Mouse (Mus musculus): ENCODE data around the gene Lamtor5. TPM values are rescaled to one million over a fixed set of nuclear protein-coding genes. Genes with fewer than 3 reads are reported as not detected.

Gene Lamtor5
- total RNA-seq (2012; rRNA removed) = 58.9 and 76.9 TPM in 2 replicates

DNA sequence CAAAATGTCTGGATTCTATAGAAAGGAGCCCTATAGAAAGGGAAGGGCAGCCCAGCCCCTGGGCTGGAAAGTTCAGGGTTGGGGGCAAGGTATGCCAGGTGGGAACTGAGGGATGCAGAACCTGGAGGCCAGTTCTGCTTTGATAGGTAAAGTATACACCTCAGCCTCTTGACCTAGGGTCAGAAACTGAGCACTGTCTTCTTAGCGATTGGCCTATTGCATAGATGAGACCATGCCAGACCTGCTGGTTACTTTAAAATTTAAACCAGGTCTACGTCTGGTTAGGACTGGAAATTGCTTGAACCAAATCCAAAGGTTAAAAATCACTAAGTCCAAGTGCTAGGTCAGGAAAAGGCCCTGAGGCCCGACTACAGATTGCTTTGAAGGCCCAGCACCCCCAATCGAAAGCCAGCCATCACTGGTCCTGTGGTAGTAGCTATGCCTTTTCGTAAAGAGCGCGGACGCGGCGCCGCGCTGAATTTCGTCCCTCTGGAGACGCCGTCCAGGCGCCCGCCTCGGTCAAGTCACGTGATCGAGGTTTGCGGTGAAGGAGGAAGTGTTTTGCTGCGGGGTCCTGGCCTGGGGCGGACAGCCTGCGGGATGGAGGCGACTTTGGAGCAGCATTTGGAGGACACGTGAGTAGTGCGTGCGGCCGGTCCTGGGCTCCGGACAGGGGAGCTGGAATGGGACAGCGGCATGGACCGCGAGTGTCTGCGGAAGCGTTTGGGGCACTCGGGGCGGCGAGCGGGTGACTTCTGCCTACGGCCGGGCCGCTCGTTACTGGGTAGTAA is at the start of gene Lamtor5:
Lamtor5 (plus strand) TSS at position 380 of the 791 bp plus-strand sequence.
- in situ Hi-C loops (cut with MboI; ENCODE audit: low sequenced_read_pairs in 2 of 2, unreplicated experiment in 2 of 2) = no loop called here
- Histone ChIP-seq H3K4me3 (ENCODE audit: insufficient read depth in 1 of 2, low read depth in 1 of 2, low read length in 2 of 2, poor library complexity in 1 of 2, severe bottlenecking in 1 of 2) (peak within 1 kb of the TSS; percentile 78 to 98), H3K9ac (ENCODE audit: insufficient read depth, low read depth, low read length, poor library complexity, severe bottlenecking) (peak within 1 kb of the TSS; percentile 89), H3K36me3 (ENCODE audit: control insufficient read depth, insufficient read depth, low read length, poor library complexity, severe bottlenecking) (0 out of 2 replicates have a peak, but pooled peaks cover 3% of the 10 kb centered on the region), H3K4me1 (ENCODE audit: control insufficient read depth in 2 of 2, insufficient read depth in 2 of 2, low read length in 2 of 2, poor library complexity in 1 of 2) (no peaks in the 10 kb centered on the region), H3K27ac (ENCODE audit: insufficient read depth, low read depth, low read length, poor library complexity, severe bottlenecking) (no peak within 1 kb of the TSS), H3K9me3 (ENCODE audit: control insufficient read depth, insufficient read depth, low read depth, low read length) (no peaks in the 10 kb centered on the region)
- TF ChIP-seq CHD2 (IDR thresholded peaks at IDR 0.05; ENCODE audit: low read depth, low read length) = no peak
- no peak for TF ChIP-seq ZC3H11A (IDR thresholded peaks at IDR 0.05; ENCODE audit: borderline replicate concordance, low read depth, low read length)
- TF ChIP-seq HCFC1 (IDR thresholded peaks at IDR 0.05; ENCODE audit: borderline replicate concordance, insufficient read depth, low read length) = peak; percentile 70; the same call in 1 of the 2 replicates
- TF ChIP-seq ZNF384 (IDR thresholded peaks at IDR 0.05; ENCODE audit: low read depth, low read length) = no peak
- TF ChIP-seq MAFK (IDR thresholded peaks at IDR 0.05; ENCODE audit: insufficient read depth, low read depth, low read length) = no peak
- DNase-seq (ENCODE audit: low read depth, low spot score) = peak; percentile 81

GRCm38 (mm10) chr3:107229221-107229620 is 49.4 kb upstream of the Lamtor5 start:
- DNase-seq (ENCODE audit: low read depth, low spot score) = no peak
- Histone ChIP-seq H3K36me3 (ENCODE audit: control insufficient read depth, insufficient read depth, low read length, poor library complexity, severe bottlenecking) (no peaks in the 10 kb centered on the region), H3K27ac (ENCODE audit: insufficient read depth, low read depth, low read length, poor library complexity, severe bottlenecking) (no peak overlapping the region), H3K4me1 (ENCODE audit: control insufficient read depth in 2 of 2, insufficient read depth in 2 of 2, low read length in 2 of 2, poor library complexity in 1 of 2) (no peaks in the 10 kb centered on the region), H3K4me3 (ENCODE audit: insufficient read depth in 1 of 2, low read depth in 1 of 2, low read length in 2 of 2, poor library complexity in 1 of 2, severe bottlenecking in 1 of 2) (no peak overlapping the region), H3K9ac (ENCODE audit: insufficient read depth, low read depth, low read length, poor library complexity, severe bottlenecking) (no peak overlapping the region), H3K9me3 (ENCODE audit: control insufficient read depth, insufficient read depth, low read depth, low read length) (no peaks in the 10 kb centered on the region)
- no peak for TF ChIP-seq ZNF384 (IDR thresholded peaks at IDR 0.05; ENCODE audit: low read depth, low read length)
- no peak for TF ChIP-seq MAFK (IDR thresholded peaks at IDR 0.05; ENCODE audit: insufficient read depth, low read depth, low read length)
- TF ChIP-seq CHD2 (IDR thresholded peaks at IDR 0.05; ENCODE audit: low read depth, low read length) = no peak
- no peak for TF ChIP-seq ZC3H11A (IDR thresholded peaks at IDR 0.05; ENCODE audit: borderline replicate concordance, low read depth, low read length)
- no peak for TF ChIP-seq HCFC1 (IDR thresholded peaks at IDR 0.05; ENCODE audit: borderline replicate concordance, insufficient read depth, low read length)
- in situ Hi-C loops (cut with MboI; ENCODE audit: low sequenced_read_pairs in 2 of 2, unreplicated experiment in 2 of 2) = loop anchor here in 1 of 2 experiments (25.0 kb wide), 1 partner anchor 233 kb away; the partner anchor contains the start of gene Kcnc4

DNA sequence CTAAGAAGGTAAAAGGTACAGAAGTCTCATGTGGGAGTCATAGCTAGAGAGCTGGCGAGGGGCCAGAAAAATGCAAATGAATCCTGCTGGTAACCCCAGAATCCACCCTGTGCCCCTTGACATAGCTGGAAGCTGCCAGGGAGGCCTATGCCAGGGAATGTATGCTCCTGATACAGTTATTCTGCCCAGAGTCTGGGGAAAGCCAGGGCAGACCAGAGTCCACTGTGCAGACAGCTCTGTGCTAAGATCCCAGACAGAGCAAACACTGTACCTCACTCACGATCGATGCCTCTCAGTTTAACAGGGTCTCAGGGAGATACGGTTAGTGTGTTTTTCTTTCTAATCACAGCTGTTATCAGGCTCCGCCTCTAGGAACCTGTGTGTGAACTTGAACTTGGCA is 48.8 kb upstream of the Lamtor5 start:
- H3K4me1 ChIP-seq (ENCODE audit: control insufficient read depth in 2 of 2, insufficient read depth in 2 of 2, low read length in 2 of 2, poor library complexity in 1 of 2) = no peaks in the 10 kb centered on the region
- no peak for DNase-seq (ENCODE audit: low read depth, low spot score)
- in situ Hi-C loops (cut with MboI; ENCODE audit: low sequenced_read_pairs in 2 of 2, unreplicated experiment in 2 of 2) = loop anchor here (10.0 to 25.0 kb wide), 3 partner anchors 232 to 345 kb away; partner anchors contain the start of gene Kcnc4 (in 1 of the 2)
- no peak for TF ChIP-seq CHD2 (IDR thresholded peaks at IDR 0.05; ENCODE audit: low read depth, low read length)
- TF ChIP-seq MAFK (IDR thresholded peaks at IDR 0.05; ENCODE audit: insufficient read depth, low read depth, low read length) = no peak
- no peak for TF ChIP-seq HCFC1 (IDR thresholded peaks at IDR 0.05; ENCODE audit: borderline replicate concordance, insufficient read depth, low read length)
- no peak for TF ChIP-seq ZNF384 (IDR thresholded peaks at IDR 0.05; ENCODE audit: low read depth, low read length)
- no peaks in the 10 kb centered on the region for H3K9me3 ChIP-seq (ENCODE audit: control insufficient read depth, insufficient read depth, low read depth, low read length)
- no peak overlapping the region for H3K4me3 ChIP-seq (ENCODE audit: insufficient read depth in 1 of 2, low read depth in 1 of 2, low read length in 2 of 2, poor library complexity in 1 of 2, severe bottlenecking in 1 of 2)
- no peak overlapping the region for H3K27ac ChIP-seq (ENCODE audit: insufficient read depth, low read depth, low read length, poor library complexity, severe bottlenecking)
- no peak overlapping the region for H3K9ac ChIP-seq (ENCODE audit: insufficient read depth, low read depth, low read length, poor library complexity, severe bottlenecking)
- H3K36me3 ChIP-seq (ENCODE audit: control insufficient read depth, insufficient read depth, low read length, poor library complexity, severe bottlenecking) = no peaks in the 10 kb centered on the region

DNA sequence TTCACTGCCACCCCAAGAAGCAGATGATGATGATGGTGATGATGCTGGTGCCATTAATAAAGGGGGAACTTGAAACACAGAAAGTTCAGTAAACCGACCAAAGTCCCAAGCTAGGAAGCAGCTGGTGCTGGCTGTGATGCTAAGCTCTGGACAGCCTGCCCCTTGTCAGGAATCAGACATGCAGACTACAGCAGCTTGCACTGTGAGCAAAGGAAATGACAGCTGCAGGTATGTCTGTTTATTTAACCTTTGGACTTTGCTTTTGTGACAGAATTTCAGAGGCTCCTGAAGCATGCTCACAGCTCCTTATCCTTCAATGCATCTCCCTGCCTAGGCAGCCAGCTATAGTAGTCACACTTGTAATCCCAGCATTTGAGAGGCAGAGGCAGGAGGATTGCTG is 48.1 kb upstream of the Lamtor5 start, which contains the start of gene A630076J17Rik:
A630076J17Rik (plus strand) TSS at position 88 of the 400 bp plus-strand sequence.
- no peak for DNase-seq (ENCODE audit: low read depth, low spot score)
- no peak for TF ChIP-seq ZC3H11A (IDR thresholded peaks at IDR 0.05; ENCODE audit: borderline replicate concordance, low read depth, low read length)
- no peak for TF ChIP-seq CHD2 (IDR thresholded peaks at IDR 0.05; ENCODE audit: low read depth, low read length)
- TF ChIP-seq HCFC1 (IDR thresholded peaks at IDR 0.05; ENCODE audit: borderline replicate concordance, insufficient read depth, low read length) = no peak
- TF ChIP-seq ZNF384 (IDR thresholded peaks at IDR 0.05; ENCODE audit: low read depth, low read length) = no peak
- TF ChIP-seq MAFK (IDR thresholded peaks at IDR 0.05; ENCODE audit: insufficient read depth, low read depth, low read length) = no peak
- Histone ChIP-seq H3K9ac (ENCODE audit: insufficient read depth, low read depth, low read length, poor library complexity, severe bottlenecking) (no peak within 1 kb of the TSS), H3K36me3 (ENCODE audit: control insufficient read depth, insufficient read depth, low read length, poor library complexity, severe bottlenecking) (no peaks in the 10 kb centered on the region), H3K4me1 (ENCODE audit: control insufficient read depth in 2 of 2, insufficient read depth in 2 of 2, low read length in 2 of 2, poor library complexity in 1 of 2) (no peaks in the 10 kb centered on the region), H3K9me3 (ENCODE audit: control insufficient read depth, insufficient read depth, low read depth, low read length) (no peaks in the 10 kb centered on the region), H3K4me3 (ENCODE audit: insufficient read depth in 1 of 2, low read depth in 1 of 2, low read length in 2 of 2, poor library complexity in 1 of 2, severe bottlenecking in 1 of 2) (no peak within 1 kb of the TSS), H3K27ac (ENCODE audit: insufficient read depth, low read depth, low read length, poor library complexity, severe bottlenecking) (no peak within 1 kb of the TSS)
- in situ Hi-C loops (cut with MboI; ENCODE audit: low sequenced_read_pairs in 2 of 2, unreplicated experiment in 2 of 2) = loop anchor here (10.0 to 25.0 kb wide), 3 partner anchors 232 to 344 kb away; partner anchors contain the start of gene Kcnc4 (in 1 of the 2)
